Mouse (Mus musculus) embryonic facial prominence, embryonic 11.5 days (tissue): Measurements from ENCODE around the gene Dnah3. TPM values are rescaled to one million over a fixed set of nuclear protein-coding genes. Genes with fewer than 3 reads are reported as not detected.

ENCODE experiments used
- ATAC-seq: fragments of 200-750 bp; cut with Nextera tagmentation; replicated peaks from 2 replicates; pipeline ENCODE4 v1.8.0; 2017; ENCODE audit warnings: low read depth; ENCODE audit not compliant: insufficient number of reproducible peaks, low FRiP score, low TSS enrichment
- DNase-seq: peaks from one replicate; pipeline ENCODE4 v3.0.0-alpha.2; 2015; ENCODE audit warnings: low spot score
- H3K27ac ChIP-seq: fragments of 300-500 bp; sonication (generic); replicated peaks from 2 replicates; pipeline ENCODE4 v1.5.1; 2014; ENCODE audit warnings: mild to moderate bottlenecking, low read depth, low read length, control low read depth
- H3K27me3 ChIP-seq: fragments of 300-500 bp; sonication (generic); 2 replicates; pipeline ENCODE4 v1.6.1; 2014; ENCODE audit warnings: mild to moderate bottlenecking, low read length, moderate library complexity, mixed read lengths; ENCODE audit not compliant: control insufficient read depth, insufficient read depth
- H3K36me3 ChIP-seq: fragments of 300-500 bp; sonication (generic); replicated peaks from 2 replicates; pipeline ENCODE4 v1.6.1; 2014; ENCODE audit warnings: low read depth, mild to moderate bottlenecking, low read length, moderate library complexity, mixed read lengths; ENCODE audit not compliant: control insufficient read depth, insufficient read depth
- H3K4me1 ChIP-seq: fragments of 300-500 bp; sonication (generic); 2 replicates; pipeline ENCODE4 v1.6.1; 2014; ENCODE audit warnings: low read length, mixed read lengths; ENCODE audit not compliant: control insufficient read depth, insufficient read depth
- H3K4me2 ChIP-seq: fragments of 300-500 bp; sonication (generic); 2 replicates; pipeline ENCODE4 v1.6.1; 2014; ENCODE audit warnings: low read depth, mild to moderate bottlenecking, control low read depth, low read length, moderate library complexity
- H3K4me3 ChIP-seq: fragments of 300-500 bp; sonication (generic); 2 replicates; pipeline ENCODE4 v1.5.1; 2014; ENCODE audit warnings: low read depth, low read length, control low read depth
- H3K9ac ChIP-seq: fragments of 300-500 bp; sonication (generic); replicated peaks from 2 replicates; pipeline ENCODE4 v1.6.1; 2014; ENCODE audit warnings: mild to moderate bottlenecking, control low read depth, low read length
- H3K9me3 ChIP-seq: fragments of 300-500 bp; sonication (generic); replicated peaks from 2 replicates; pipeline ENCODE4 v1.6.1; 2016; ENCODE audit warnings: mild to moderate bottlenecking, low read length, inconsistent platforms, mixed read lengths; ENCODE audit not compliant: control insufficient read depth
- WGBS: fragments of 180-500 bp; shearing (Covaris S2); extraction: QIAGEN DNeasy Blood & Tissue Kit; methylation state at CpG from one replicate; pipeline ENCODE4 v1.1.7; 2014; 5-methylcytosine and 5-hydroxymethylcytosine counted together
- polyA plus RNA-seq: library from polyadenylated mRNA; unstranded; fragments of >200 nt; fragmentation: Nextera tagmentation; extraction: Ambion mirVana; gene quantifications from 2 replicates; pipeline ENCODE4 v1.2.1, GENCODE M21; 2014

Dnah3 gene
- polyA plus RNA-seq, result not detected in 2 replicates

DNA sequence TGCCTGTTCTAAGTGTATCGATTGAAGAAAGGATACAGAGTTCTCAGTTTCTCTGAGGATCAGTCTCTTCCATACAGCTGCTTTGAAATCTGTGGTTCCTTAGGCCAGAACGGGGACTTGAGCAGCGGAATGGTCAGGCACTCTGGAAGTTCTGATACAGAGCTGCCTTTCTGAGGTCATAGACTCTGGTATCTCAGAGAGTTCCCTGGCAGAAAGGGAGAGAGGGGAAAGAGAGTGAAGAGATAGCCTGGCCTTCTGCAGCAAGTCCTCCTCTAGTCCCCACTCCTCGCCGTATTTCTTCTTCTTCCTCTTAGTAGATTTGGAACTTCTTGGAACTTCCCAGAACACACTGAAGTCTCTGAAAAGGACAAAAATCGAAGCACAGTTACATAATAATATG lies at the start of gene Dnah3:
Gene Dnah3, minus strand, starts transcription at position 101 of the 400 bp plus-strand sequence.
- WGBS, result 85% methylated on average over 6 of the region's 6 CpGs
- H3K4me1 ChIP-seq, result no peaks in the 10 kb centered on the region
- no peaks in the 10 kb centered on the region for H3K27me3 ChIP-seq
- H3K4me2 ChIP-seq, result no peak within 1 kb of the TSS
- DNase-seq, result no peak
- ATAC-seq, result no peak
- H3K36me3 ChIP-seq, result no peaks in the 10 kb centered on the region
- H3K4me3 ChIP-seq, result no peak within 1 kb of the TSS
- H3K9ac ChIP-seq, result no peak within 1 kb of the TSS
- no peak within 1 kb of the TSS for H3K27ac ChIP-seq
- no peaks in the 10 kb centered on the region for H3K9me3 ChIP-seq

DNA sequence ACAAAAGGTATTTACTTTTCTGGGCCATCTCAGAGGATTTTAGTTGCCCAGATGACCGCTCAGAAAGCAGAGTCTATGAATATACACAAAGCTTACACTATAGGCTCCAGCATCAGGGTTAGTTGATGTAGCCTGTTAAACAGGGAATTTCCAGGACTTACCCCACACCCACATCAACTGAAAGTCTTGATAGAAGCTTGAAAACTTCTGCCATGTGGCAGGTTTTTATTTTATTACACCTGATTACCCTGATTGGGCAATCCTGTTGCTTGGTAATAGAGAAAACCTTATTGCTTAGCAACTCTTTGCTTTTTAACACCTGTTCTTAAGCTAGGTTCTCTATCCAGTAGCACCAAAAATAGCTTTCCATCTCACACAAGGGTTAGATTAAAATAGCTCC lies 47.7 kb upstream of the Dnah3 start:
- ATAC-seq (no peak), DNase-seq (no peak)
- Histone ChIP-seq H3K9me3 (no peaks in the 10 kb centered on the region), H3K9ac (no peak overlapping the region), H3K27ac (no peak overlapping the region), H3K4me1 (no peaks in the 10 kb centered on the region), H3K36me3 (no peaks in the 10 kb centered on the region), H3K4me2 (no peak overlapping the region), H3K4me3 (no peak overlapping the region), H3K27me3 (no peaks in the 10 kb centered on the region)
- 87% methylated on average over 1 of the region's 1 CpGs for WGBS

- ATAC-seq (no peak), DNase-seq (no peak)
- H3K9ac ChIP-seq, result no peak overlapping the region
- no peak overlapping the region for H3K4me3 ChIP-seq
- H3K27me3 ChIP-seq, result no peaks in the 10 kb centered on the region
- peaks cover 3% of the 10 kb centered on the region; the same call in 1 of the 2 replicates for H3K4me1 ChIP-seq
- WGBS, result 72% methylated on average over 4 of the region's 4 CpGs
- H3K4me2 ChIP-seq, result no peak overlapping the region
- no peaks in the 10 kb centered on the region for H3K9me3 ChIP-seq
- H3K36me3 ChIP-seq, result no peaks in the 10 kb centered on the region
- no peak overlapping the region for H3K27ac ChIP-seq
These were observed 33.9 kb upstream of the Dnah3 start for GRCm38 (mm10) chr7:120128951-120129350.

- H3K9me3 ChIP-seq, result no peaks in the 10 kb centered on the region
- ATAC-seq (peak; percentile 77), DNase-seq (peak; percentile 88)
- H3K4me1 ChIP-seq, result peaks cover 3% of the 10 kb centered on the region; the same call in 1 of the 2 replicates
- no peak overlapping the region for H3K4me3 ChIP-seq
- H3K27me3 ChIP-seq, result no peaks in the 10 kb centered on the region
- 17% methylated on average over 4 of the region's 4 CpGs for WGBS
- peak overlapping the region; percentile 75 for H3K27ac ChIP-seq
- no peak overlapping the region for H3K9ac ChIP-seq
- no peaks in the 10 kb centered on the region for H3K36me3 ChIP-seq
- no peak overlapping the region for H3K4me2 ChIP-seq
These were observed 32.6 kb upstream of the Dnah3 start for GRCm38 (mm10) chr7:120127686-120128059.

DNA sequence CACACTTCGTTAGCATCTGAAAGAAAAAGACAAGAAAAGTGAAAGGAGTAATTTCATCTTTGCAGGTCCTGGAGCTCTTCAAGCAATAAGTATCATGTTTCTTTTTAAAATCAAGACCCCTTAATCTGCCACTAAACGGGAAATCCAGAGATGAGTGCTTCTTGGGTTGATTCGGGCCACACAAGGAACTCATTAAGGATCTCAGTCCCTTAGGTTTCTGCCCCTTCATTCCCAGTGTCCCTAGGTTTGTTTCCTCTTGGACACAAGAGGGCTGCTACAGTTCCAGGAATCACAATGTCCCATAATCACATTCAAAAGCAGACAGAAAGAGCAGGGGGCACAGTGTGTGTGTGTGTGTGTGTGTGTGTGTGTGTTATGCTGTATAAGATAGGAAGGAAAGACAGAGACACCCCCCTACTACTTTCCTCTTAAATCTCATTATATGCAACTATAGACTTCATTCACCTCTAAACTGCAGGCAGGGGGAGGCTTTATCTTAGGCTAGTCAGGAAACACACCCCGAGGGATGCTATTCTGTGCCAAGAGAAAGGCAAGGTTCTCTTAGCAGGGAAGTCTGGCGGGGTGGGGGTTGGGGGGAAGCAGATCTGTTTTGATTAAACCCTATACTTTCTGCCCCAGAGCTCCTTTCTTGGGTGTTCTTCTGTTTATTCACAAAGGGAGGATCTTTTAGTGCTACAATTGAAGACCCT lies 32.1 kb upstream of the Dnah3 start:
- H3K4me2 ChIP-seq, result peak overlapping the region; percentile 16; the same call in 1 of the 2 replicates
- peak overlapping the region; percentile 75 for H3K27ac ChIP-seq
- DNase-seq (peak; percentile 77), ATAC-seq (peak; percentile 57)
- H3K9ac ChIP-seq, result no peak overlapping the region; the same call in 1 of the 2 replicates
- H3K9me3 ChIP-seq, result no peaks in the 10 kb centered on the region
- H3K36me3 ChIP-seq, result no peaks in the 10 kb centered on the region
- H3K27me3 ChIP-seq, result no peaks in the 10 kb centered on the region
- no peak overlapping the region for H3K4me3 ChIP-seq
- peaks cover 3% of the 10 kb centered on the region; the same call in 1 of the 2 replicates for H3K4me1 ChIP-seq
- 5% methylated on average over 5 of the region's 5 CpGs for WGBS

- 2% methylated on average over 3 of the region's 3 CpGs for WGBS
- peak; percentile 70 for ATAC-seq
- peak; percentile 89 for DNase-seq
- H3K4me2 ChIP-seq, result no peak overlapping the region
- H3K9ac ChIP-seq, result no peak overlapping the region
- no peak overlapping the region for H3K4me3 ChIP-seq
- no peaks in the 10 kb centered on the region for H3K9me3 ChIP-seq
- H3K27ac ChIP-seq, result peak overlapping the region; percentile 36; the same call in 1 of the 2 replicates
- H3K36me3 ChIP-seq, result no peaks in the 10 kb centered on the region
- no peaks in the 10 kb centered on the region for H3K27me3 ChIP-seq
- H3K4me1 ChIP-seq, result peaks cover 3% of the 10 kb centered on the region; the same call in 1 of the 2 replicates
These were observed 29.8 kb upstream of the Dnah3 start for GRCm38 (mm10) chr7:120124844-120125243.

DNA sequence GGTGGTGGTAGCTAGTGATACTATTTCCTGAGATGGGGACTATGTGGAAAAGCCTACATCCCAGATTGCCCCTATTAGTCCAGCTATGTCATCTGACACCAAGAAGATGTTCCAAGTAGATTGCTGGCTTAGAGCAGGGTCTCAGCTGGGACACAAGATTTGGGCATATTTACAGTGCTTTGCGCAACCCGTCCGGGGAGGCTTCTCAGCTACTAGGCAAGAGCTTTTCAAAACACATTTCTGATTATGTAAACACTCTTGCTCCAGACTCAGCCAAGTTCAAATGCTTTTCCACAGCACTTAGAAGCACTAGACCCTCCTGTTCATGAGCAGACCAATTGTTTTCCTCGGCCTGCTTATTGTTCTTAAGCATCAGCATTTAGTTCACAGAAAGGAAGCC lies 28.7 kb upstream of the Dnah3 start:
- H3K4me1 ChIP-seq, result peaks cover 3% of the 10 kb centered on the region; the same call in 1 of the 2 replicates
- no peak overlapping the region for H3K27ac ChIP-seq
- H3K27me3 ChIP-seq, result no peaks in the 10 kb centered on the region
- 78% methylated on average over 4 of the region's 4 CpGs for WGBS
- no peaks in the 10 kb centered on the region for H3K36me3 ChIP-seq
- ATAC-seq (no peak), DNase-seq (no peak)
- no peak overlapping the region for H3K4me2 ChIP-seq
- no peak overlapping the region for H3K9ac ChIP-seq
- H3K9me3 ChIP-seq, result no peaks in the 10 kb centered on the region
- H3K4me3 ChIP-seq, result no peak overlapping the region

GRCm38 (mm10) chr7:120117529-120117928 lies 22.4 kb upstream of the Dnah3 start:
- H3K9me3 ChIP-seq, result no peaks in the 10 kb centered on the region
- no peak for ATAC-seq
- no peaks in the 10 kb centered on the region for H3K36me3 ChIP-seq
- WGBS, result 36% methylated on average over 6 of the region's 6 CpGs
- no peak overlapping the region for H3K4me3 ChIP-seq
- no peak overlapping the region for H3K27ac ChIP-seq
- no peaks in the 10 kb centered on the region for H3K27me3 ChIP-seq
- no peak overlapping the region for H3K4me2 ChIP-seq
- H3K4me1 ChIP-seq, result no peaks in the 10 kb centered on the region
- no peak overlapping the region for H3K9ac ChIP-seq
- no peak for DNase-seq
